Mouse (Mus musculus): ENCODE measurements around the gene Adam1a. TPM values are rescaled to one million over a fixed set of nuclear protein-coding genes. Genes with fewer than 3 reads are reported as not detected.

Adam1a gene
- 4.9 and 6.5 TPM in 2 replicates for polyA plus RNA-seq (2015; fragmentation: Nextera tagmentation; extraction: Ambion mirVana)

GRCm38 (mm10) chr5:121544910-121545792 lies at the start of gene Adam1a, which contains the start of gene Gm42878:
Gene Adam1a (minus strand): TSS chr5:121545482.
Gene Gm42878 (minus strand): TSS chr5:121545482.
- Histone ChIP-seq H3K4me1 (ENCODE audit: control insufficient read depth, insufficient read depth, low read length) (peaks cover 32% of the 10 kb centered on the region), H3K4me2 (ENCODE audit: low read length) (peak within 1 kb of the TSS; percentile 93), H3K36me3 (ENCODE audit: control insufficient read depth, insufficient read depth, low read length) (no peaks in the 10 kb centered on the region), H3K4me3 (ENCODE audit: low read depth, low read length) (peak within 1 kb of the TSS; percentile 83), H3K9me3 (replicated peaks; ENCODE audit: control insufficient read depth, low read length, poor library complexity, severe bottlenecking) (no peaks in the 10 kb centered on the region), H3K27me3 (ENCODE audit: control insufficient read depth, insufficient read depth, low read depth, low read length) (no peaks in the 10 kb centered on the region), H3K27ac (ENCODE audit: low read length) (peak within 1 kb of the TSS; percentile 98), H3K9ac (ENCODE audit: low read depth, low read length) (peak within 1 kb of the TSS; percentile 92)
- peak; percentile 83 for ATAC-seq
- WGBS = under 1% methylated on average over 46 of the region's 97 CpGs

GRCm38 (mm10) chr5:121594714-121595313 lies 49.5 kb upstream of the Adam1a start:
- H3K9me3 ChIP-seq (replicated peaks; ENCODE audit: control insufficient read depth, low read length, poor library complexity, severe bottlenecking) = no peaks in the 10 kb centered on the region
- H3K4me3 ChIP-seq (ENCODE audit: low read depth, low read length) = no peak overlapping the region
- no peak overlapping the region for H3K9ac ChIP-seq (ENCODE audit: low read depth, low read length)
- WGBS = 88% methylated on average over 6 of the region's 6 CpGs
- ATAC-seq = no peak
- no peaks in the 10 kb centered on the region for H3K36me3 ChIP-seq (ENCODE audit: control insufficient read depth, insufficient read depth, low read length)
- H3K27ac ChIP-seq (ENCODE audit: low read length) = no peak overlapping the region
- peaks cover 16% of the 10 kb centered on the region for H3K4me1 ChIP-seq (ENCODE audit: control insufficient read depth, insufficient read depth, low read length)
- H3K27me3 ChIP-seq (ENCODE audit: control insufficient read depth, insufficient read depth, low read depth, low read length) = no peaks in the 10 kb centered on the region
- H3K4me2 ChIP-seq (ENCODE audit: low read length) = peak overlapping the region; percentile 90; the same call in 1 of the 2 replicates

- no peaks in the 10 kb centered on the region for H3K27me3 ChIP-seq (ENCODE audit: control insufficient read depth, insufficient read depth, low read depth, low read length)
- peaks cover 16% of the 10 kb centered on the region for H3K4me1 ChIP-seq (ENCODE audit: control insufficient read depth, insufficient read depth, low read length)
- H3K9me3 ChIP-seq (replicated peaks; ENCODE audit: control insufficient read depth, low read length, poor library complexity, severe bottlenecking) = no peaks in the 10 kb centered on the region
- 2% methylated on average over 47 of the region's 47 CpGs for WGBS
- no peaks in the 10 kb centered on the region for H3K36me3 ChIP-seq (ENCODE audit: control insufficient read depth, insufficient read depth, low read length)
- H3K9ac ChIP-seq (ENCODE audit: low read depth, low read length) = peak within 1 kb of the TSS; percentile 78
- peak within 1 kb of the TSS; percentile 74 for H3K27ac ChIP-seq (ENCODE audit: low read length)
- H3K4me2 ChIP-seq (ENCODE audit: low read length) = peak within 1 kb of the TSS; percentile 90
- H3K4me3 ChIP-seq (ENCODE audit: low read depth, low read length) = peak within 1 kb of the TSS; percentile 71
- ATAC-seq = peak; percentile 88
These were observed 48.4 kb upstream of the Adam1a start, which contains the start of gene Aldh2 for GRCm38 (mm10) chr5:121593451-121594401. Gene Aldh2 (minus strand): TSS chr5:121593824.

- peak overlapping the region; percentile 74; the same call in 1 of the 2 replicates for H3K27ac ChIP-seq (ENCODE audit: low read length)
- no peaks in the 10 kb centered on the region for H3K36me3 ChIP-seq (ENCODE audit: control insufficient read depth, insufficient read depth, low read length)
- peaks cover 16% of the 10 kb centered on the region for H3K4me1 ChIP-seq (ENCODE audit: control insufficient read depth, insufficient read depth, low read length)
- WGBS = 3% methylated on average over 33 of the region's 33 CpGs
- H3K9ac ChIP-seq (ENCODE audit: low read depth, low read length) = peak overlapping the region; percentile 78
- no peaks in the 10 kb centered on the region for H3K27me3 ChIP-seq (ENCODE audit: control insufficient read depth, insufficient read depth, low read depth, low read length)
- H3K9me3 ChIP-seq (replicated peaks; ENCODE audit: control insufficient read depth, low read length, poor library complexity, severe bottlenecking) = no peaks in the 10 kb centered on the region
- ATAC-seq = peak; percentile 69
- peak overlapping the region; percentile 71 for H3K4me3 ChIP-seq (ENCODE audit: low read depth, low read length)
- peak overlapping the region; percentile 90 for H3K4me2 ChIP-seq (ENCODE audit: low read length)
These were observed 47.6 kb upstream of the Adam1a start for GRCm38 (mm10) chr5:121592816-121593407.

- no peak for ATAC-seq
- Histone ChIP-seq H3K4me3 (ENCODE audit: low read depth, low read length) (peak overlapping the region; percentile 71), H3K4me2 (ENCODE audit: low read length) (peak overlapping the region; percentile 90), H3K27me3 (ENCODE audit: control insufficient read depth, insufficient read depth, low read depth, low read length) (no peaks in the 10 kb centered on the region), H3K27ac (ENCODE audit: low read length) (no peak overlapping the region), H3K4me1 (ENCODE audit: control insufficient read depth, insufficient read depth, low read length) (peaks cover 16% of the 10 kb centered on the region), H3K36me3 (ENCODE audit: control insufficient read depth, insufficient read depth, low read length) (no peaks in the 10 kb centered on the region), H3K9ac (ENCODE audit: low read depth, low read length) (0 out of 2 replicates have a peak overlapping the region, but pooled peaks have one; percentile 30), H3K9me3 (replicated peaks; ENCODE audit: control insufficient read depth, low read length, poor library complexity, severe bottlenecking) (no peaks in the 10 kb centered on the region)
- WGBS = 66% methylated on average over 11 of the region's 11 CpGs
These were observed 47.0 kb upstream of the Adam1a start for GRCm38 (mm10) chr5:121592064-121592815.

- no peak overlapping the region; the same call in 1 of the 2 replicates for H3K4me2 ChIP-seq (ENCODE audit: low read length)
- ATAC-seq = no peak
These were observed 46.3 kb upstream of the Adam1a start for GRCm38 (mm10) chr5:121591417-121592063.

GRCm38 (mm10) chr5:121589928-121590327 lies 44.6 kb upstream of the Adam1a start:
- no peak for ATAC-seq
- H3K27ac ChIP-seq (ENCODE audit: low read length) = no peak overlapping the region
- no peak overlapping the region for H3K9ac ChIP-seq (ENCODE audit: low read depth, low read length)
- 88% methylated on average over 6 of the region's 6 CpGs for WGBS
- H3K4me1 ChIP-seq (ENCODE audit: control insufficient read depth, insufficient read depth, low read length) = peaks cover 16% of the 10 kb centered on the region
- no peaks in the 10 kb centered on the region for H3K27me3 ChIP-seq (ENCODE audit: control insufficient read depth, insufficient read depth, low read depth, low read length)
- no peaks in the 10 kb centered on the region for H3K36me3 ChIP-seq (ENCODE audit: control insufficient read depth, insufficient read depth, low read length)
- no peaks in the 10 kb centered on the region for H3K9me3 ChIP-seq (replicated peaks; ENCODE audit: control insufficient read depth, low read length, poor library complexity, severe bottlenecking)
- no peak overlapping the region for H3K4me3 ChIP-seq (ENCODE audit: low read depth, low read length)
- H3K4me2 ChIP-seq (ENCODE audit: low read length) = no peak overlapping the region

More at GRCm38 (mm10) chr5:121591417-121592063, 46.3 kb upstream of the Adam1a start:
- WGBS = 74% methylated on average over 11 of the region's 11 CpGs
- H3K4me3 ChIP-seq (ENCODE audit: low read depth, low read length) = no peak overlapping the region
- H3K36me3 ChIP-seq (ENCODE audit: control insufficient read depth, insufficient read depth, low read length) = no peaks in the 10 kb centered on the region
- no peaks in the 10 kb centered on the region for H3K27me3 ChIP-seq (ENCODE audit: control insufficient read depth, insufficient read depth, low read depth, low read length)
- H3K9me3 ChIP-seq (replicated peaks; ENCODE audit: control insufficient read depth, low read length, poor library complexity, severe bottlenecking) = no peaks in the 10 kb centered on the region
- no peak overlapping the region for H3K27ac ChIP-seq (ENCODE audit: low read length)
- H3K4me1 ChIP-seq (ENCODE audit: control insufficient read depth, insufficient read depth, low read length) = peaks cover 16% of the 10 kb centered on the region
- 0 out of 2 replicates have a peak overlapping the region, but pooled peaks have one; percentile 30 for H3K9ac ChIP-seq (ENCODE audit: low read depth, low read length)
